Mouse (Mus musculus) brain, embryonic 14.5 days (tissue): ENCODE measurements at regions not wholly inside any gene's neighbourhood (a gene's known extent, or its start where the extent isn't known, plus 50 kb on each side); places are given as distances from the start of the nearest gene placed in this dataset.
"Not testable (repeated sequence)": the region's sequence is repeated elsewhere in the genome, so short reads cannot be mapped to it uniquely, and the experiment has no call there.

Experiments
- CTCF ChIP-seq: fragments of 200-500 bp; IDR thresholded peaks from 2 replicates; pipeline ENCODE4 v1.5.1; 2012; ENCODE audit warnings: inconsistent platforms, mild to moderate bottlenecking, moderate library complexity, borderline replicate concordance; ENCODE audit not compliant: insufficient read depth, insufficient read length; ENCODE audit errors: extremely low read depth
- POLR2A ChIP-seq: fragments of 200-500 bp; IDR thresholded peaks from 2 replicates; pipeline ENCODE4 v1.6.1; 2012; ENCODE audit warnings: mild to moderate bottlenecking, inconsistent platforms, borderline replicate concordance; ENCODE audit not compliant: poor library complexity, insufficient read depth, insufficient read length, severe bottlenecking; ENCODE audit errors: extremely low read depth

GRCm38 (mm10) chr14:52683636-52684035, 188.1 kb upstream of the Olfr1507 start:
- TF ChIP-seq CTCF, POLR2A: not testable (repeated sequence)
